Mouse (Mus musculus): ENCODE data around the gene E130114P18Rik.

- TF ChIP-seq CTCF (IDR thresholded peaks at IDR 0.05; ENCODE audit: control insufficient read depth, insufficient read depth, insufficient replicate concordance, low read depth, low read length) (no peak), POLR2A (IDR thresholded peaks at IDR 0.05; ENCODE audit: control insufficient read depth, low read depth, low read length) (no peak)
Measured at GRCm38 (mm10) chr4:97564656-97565055, 213.2 kb downstream of the E130114P18Rik start.
